Mouse (Mus musculus): ENCODE results near the gene Rpa3.

- TF ChIP-seq ZNF384 (IDR thresholded peaks at IDR 0.05; ENCODE audit: low read depth, low read length) (no peak), ZC3H11A (IDR thresholded peaks at IDR 0.05; ENCODE audit: borderline replicate concordance, low read depth, low read length) (no peak), CHD2 (IDR thresholded peaks at IDR 0.05; ENCODE audit: low read depth, low read length) (no peak)
Measured at GRCm38 (mm10) chr6:8210661-8211060, 48.3 kb downstream of the Rpa3 start.

Measured in ES-E14 (cell line).